Mouse (Mus musculus) MEL (cell line): ENCODE data around the gene Hsp90ab1. TPM values are rescaled to one million over a fixed set of nuclear protein-coding genes. Genes with fewer than 3 reads are reported as not detected.

Experiments used
- DNase-seq: peaks from one replicate; pipeline ENCODE4 v3.0.0; 2011; ENCODE audit warnings: low read depth, low spot score
- H3K27ac ChIP-seq: 2 replicates; pipeline ENCODE4 v1.5.1; 2012; ENCODE audit warnings: low read depth, mild to moderate bottlenecking, control low read depth, low read length, moderate library complexity; ENCODE audit not compliant: control insufficient read depth
- H3K27me3 ChIP-seq, 2 experiments: fragments of 150-350 bp in 1 of 2; sonication (generic) in 1 of 2; 2 replicates each; pipeline ENCODE4 v1.6.1; 2012; ENCODE audit warnings: low read length in 2 of 2, mild to moderate bottlenecking in 2 of 2, improper control_type of control experiment in 1 of 2, moderate library complexity in 1 of 2; ENCODE audit not compliant: insufficient read depth in 2 of 2, control insufficient read depth in 1 of 2
- H3K36me3 ChIP-seq, 2 experiments: 2 replicates each; pipeline ENCODE4 v1.6.1; 2012 to 2014; ENCODE audit warnings: low read length in 2 of 2, improper control_type of control experiment in 1 of 2, inconsistent platforms in 1 of 2, mild to moderate bottlenecking in 1 of 2; ENCODE audit not compliant: insufficient read depth in 2 of 2, control insufficient read depth in 1 of 2
- H3K4me1 ChIP-seq, 2 experiments: fragments of 150-350 bp in 1 of 2; sonication (generic) in 1 of 2; 2 replicates each; pipeline ENCODE4 v1.6.1; 2012; ENCODE audit warnings: low read length in 2 of 2, improper control_type of control experiment in 1 of 2, mild to moderate bottlenecking in 1 of 2; ENCODE audit not compliant: insufficient read depth in 2 of 2, control insufficient read depth in 1 of 2
- H3K4me3 ChIP-seq, 2 experiments: fragments of 150-350 bp in 1 of 2; sonication (generic) in 1 of 2; 2 replicates each; pipeline ENCODE4 v1.5.1; 2012; ENCODE audit warnings: low read depth in 2 of 2, low read length in 2 of 2, mild to moderate bottlenecking in 2 of 2, moderate library complexity in 2 of 2, control low read depth in 1 of 2, improper control_type of control experiment in 1 of 2; ENCODE audit not compliant: control insufficient read depth in 1 of 2, insufficient read depth in 1 of 2
- H3K79me2 ChIP-seq: 2 replicates; pipeline ENCODE4 v1.6.1; 2012; ENCODE audit warnings: mild to moderate bottlenecking, low read length, moderate library complexity; ENCODE audit not compliant: control insufficient read depth, poor library complexity, insufficient read depth
- H3K9ac ChIP-seq: 2 replicates; pipeline ENCODE4 v1.6.1; 2012; ENCODE audit warnings: low read depth, mild to moderate bottlenecking, control low read depth, low read length, moderate library complexity; ENCODE audit not compliant: control insufficient read depth, poor library complexity, severe bottlenecking
- H3K9me3 ChIP-seq: fragments of 150-350 bp; sonication (generic); replicated peaks from 2 replicates; pipeline ENCODE4 v1.6.1; 2012; ENCODE audit warnings: mild to moderate bottlenecking, low read length, improper control_type of control experiment, moderate library complexity; ENCODE audit not compliant: insufficient read depth
- CHD1 ChIP-seq: IDR thresholded peaks from 2 replicates; pipeline ENCODE4 v1.6.1; 2012; ENCODE audit warnings: low read depth, mild to moderate bottlenecking, inconsistent platforms, low read length, improper control_type of control experiment
- ELF1 ChIP-seq: IDR thresholded peaks from 2 replicates; pipeline ENCODE4 v1.6.1; 2014; ENCODE audit warnings: low read depth, mild to moderate bottlenecking, inconsistent platforms, low read length, improper control_type of control experiment, moderate library complexity
- EP300 ChIP-seq, 2 experiments: IDR thresholded peaks; 2 replicates each; pipeline ENCODE4 v1.6.1; 2011; ENCODE audit warnings: improper control_type of control experiment in 2 of 2, low read length in 2 of 2, low read depth in 1 of 2, mild to moderate bottlenecking in 1 of 2
- ETS1 ChIP-seq: IDR thresholded peaks from 2 replicates; pipeline ENCODE4 v1.6.1; 2012; ENCODE audit warnings: low read depth, mild to moderate bottlenecking, inconsistent platforms, low read length, improper control_type of control experiment, moderate library complexity
- GABPA ChIP-seq: IDR thresholded peaks from 2 replicates; pipeline ENCODE4 v1.6.1; 2012; ENCODE audit warnings: low read depth, mild to moderate bottlenecking, inconsistent platforms, low read length, improper control_type of control experiment, moderate library complexity
- GATA1 ChIP-seq: IDR thresholded peaks from 2 replicates; pipeline ENCODE4 v1.6.1; 2011; ENCODE audit warnings: low read depth, low read length, improper control_type of control experiment
- MAFK ChIP-seq: IDR thresholded peaks from 2 replicates; pipeline ENCODE4 v1.6.1; 2011; ENCODE audit warnings: low read depth, mild to moderate bottlenecking, low read length, improper control_type of control experiment, borderline replicate concordance
- MAX ChIP-seq: IDR thresholded peaks from 2 replicates; pipeline ENCODE4 v1.6.1; 2011; ENCODE audit warnings: low read length, improper control_type of control experiment
- MEF2A ChIP-seq: IDR thresholded peaks from 2 replicates; pipeline ENCODE4 v1.6.1; 2014; ENCODE audit warnings: low read depth, mild to moderate bottlenecking, inconsistent platforms, low read length, improper control_type of control experiment; ENCODE audit not compliant: poor library complexity, insufficient replicate concordance, severe bottlenecking; ENCODE audit errors: extremely low read depth
- MXI1 ChIP-seq: IDR thresholded peaks from 2 replicates; pipeline ENCODE4 v1.6.1; 2011; ENCODE audit warnings: mild to moderate bottlenecking, low read depth, low read length, improper control_type of control experiment
- MYB ChIP-seq: IDR thresholded peaks from 2 replicates; pipeline ENCODE4 v1.6.1; 2011; ENCODE audit warnings: mild to moderate bottlenecking, low read depth, low read length, improper control_type of control experiment
- NELFE ChIP-seq: IDR thresholded peaks from 2 replicates; pipeline ENCODE4 v1.6.1; 2011; ENCODE audit warnings: low read depth, low read length, improper control_type of control experiment
- POLR2AphosphoS2 ChIP-seq: IDR thresholded peaks from 2 replicates; pipeline ENCODE4 v1.6.1; 2011; ENCODE audit warnings: low read length, improper control_type of control experiment
- POLR2AphosphoS5 ChIP-seq: IDR thresholded peaks from 2 replicates; pipeline ENCODE4 v1.6.1; 2012; ENCODE audit warnings: low read depth, borderline replicate concordance, mild to moderate bottlenecking, inconsistent platforms, low read length, moderate library complexity, mixed read lengths
- RCOR1 ChIP-seq: IDR thresholded peaks from 2 replicates; pipeline ENCODE4 v1.6.1; 2012; ENCODE audit warnings: low read depth, mild to moderate bottlenecking, inconsistent platforms, low read length, improper control_type of control experiment
- TAL1 ChIP-seq: IDR thresholded peaks from 2 replicates; pipeline ENCODE4 v1.6.1; 2012; ENCODE audit warnings: mild to moderate bottlenecking, inconsistent platforms, low read length, moderate library complexity, mixed read lengths
- TBP ChIP-seq: IDR thresholded peaks from 2 replicates; pipeline ENCODE4 v1.8.0; 2011; ENCODE audit warnings: low read depth, low read length, improper control_type of control experiment
- TCF12 ChIP-seq: IDR thresholded peaks from 2 replicates; pipeline ENCODE4 v1.6.1; 2014; ENCODE audit warnings: low read depth, mild to moderate bottlenecking, inconsistent platforms, low read length, improper control_type of control experiment, moderate library complexity
- UBTF ChIP-seq: IDR thresholded peaks from 2 replicates; pipeline ENCODE4 v1.6.1; 2012; ENCODE audit warnings: low read depth, mild to moderate bottlenecking, inconsistent platforms, low read length, improper control_type of control experiment, moderate library complexity, borderline replicate concordance; ENCODE audit not compliant: insufficient read depth
- USF1 ChIP-seq: IDR thresholded peaks from 2 replicates; pipeline ENCODE4 v1.6.1; 2014; ENCODE audit warnings: low read depth, mild to moderate bottlenecking, inconsistent platforms, low read length, improper control_type of control experiment, moderate library complexity
- USF2 ChIP-seq, 2 experiments: IDR thresholded peaks; 2 replicates each; pipeline ENCODE4 v1.6.1; 2011 to 2012; ENCODE audit warnings: improper control_type of control experiment in 2 of 2, low read length in 2 of 2, borderline replicate concordance in 1 of 2, inconsistent platforms in 1 of 2, low read depth in 1 of 2, mild to moderate bottlenecking in 1 of 2; ENCODE audit not compliant: insufficient read depth in 1 of 2
- ZKSCAN1 ChIP-seq: IDR thresholded peaks from 2 replicates; pipeline ENCODE4 v1.6.1; 2012; ENCODE audit warnings: low read depth, mild to moderate bottlenecking, inconsistent platforms, low read length, improper control_type of control experiment, moderate library complexity
- ZMIZ1 ChIP-seq: IDR thresholded peaks from 2 replicates; pipeline ENCODE4 v1.6.1; 2012; ENCODE audit warnings: low read depth, mild to moderate bottlenecking, inconsistent platforms, low read length, improper control_type of control experiment, moderate library complexity
- ZNF384 ChIP-seq: IDR thresholded peaks from 2 replicates; pipeline ENCODE4 v1.6.1; 2012; ENCODE audit warnings: low read depth, mild to moderate bottlenecking, inconsistent platforms, low read length, improper control_type of control experiment
- polyA plus RNA-seq, 2 experiments: library from polyadenylated mRNA; stranded (reverse) in 1 of 2; unstranded in 1 of 2; fragments of >175 nt in 1 of 2; fragments of >200 nt in 1 of 2; gene quantifications; 2 replicates each; pipeline versions ENCODE4 v1.2.1 to v1.2.4; 2012; ENCODE audit warnings: low replicate concordance in 2 of 2, low read depth in 1 of 2; ENCODE audit not compliant: insufficient read length in 2 of 2, insufficient read depth in 1 of 2, missing spikeins in 1 of 2
- total RNA-seq: library from RNA; depleted of rRNA; stranded (reverse); fragments of 300-350 nt; gene quantifications from 2 replicates; pipeline ENCODE4 v1.2.3, GENCODE M21; 2012

Gene Hsp90ab1
- total and polyA plus RNA-seq, 3 experiments: 1,032 to 27,726 (median 4,130) TPM

- Histone ChIP-seq H3K79me2 (peaks cover 11% of the 10 kb centered on the region), H3K4me1 (peaks cover 0 to 17% of the 10 kb centered on the region in 2 experiments; a peak in 3 of 4 replicates), H3K9me3 (no peaks in the 10 kb centered on the region), H3K9ac (no peak overlapping the region)
- TF ChIP-seq EP300 (IDR thresholded peaks at IDR 0.05; ENCODE audit: low read depth in 1 of 2, low read length in 2 of 2): no peak
- TF ChIP-seq MXI1: no peak
- TF ChIP-seq USF1: no peak
- TF ChIP-seq ETS1: no peak
- TF ChIP-seq TCF12: no peak
- no peak for TF ChIP-seq ZMIZ1
- no peak for TF ChIP-seq RCOR1
- no peak for TF ChIP-seq POLR2AphosphoS2
- TF ChIP-seq MEF2A: no peak
- no peak for TF ChIP-seq NELFE
- TF ChIP-seq ELF1: no peak
- no peak for TF ChIP-seq MYB
- TF ChIP-seq TAL1: no peak
- TF ChIP-seq ZNF384: no peak
- TF ChIP-seq, all 39 proteins: peak for 0
- Histone ChIP-seq H3K36me3 (peaks cover 0 to 4% of the 10 kb centered on the region in 2 experiments; a peak in 2 of 4 replicates), H3K4me3 (no peak overlapping the region), H3K27me3 (no peaks in the 10 kb centered on the region), H3K27ac (no peak overlapping the region)
- DNase-seq: no peak
Measured at GRCm38 (mm10) chr17:45559732-45560525, 13.1 kb downstream of the Hsp90ab1 start.

DNA sequence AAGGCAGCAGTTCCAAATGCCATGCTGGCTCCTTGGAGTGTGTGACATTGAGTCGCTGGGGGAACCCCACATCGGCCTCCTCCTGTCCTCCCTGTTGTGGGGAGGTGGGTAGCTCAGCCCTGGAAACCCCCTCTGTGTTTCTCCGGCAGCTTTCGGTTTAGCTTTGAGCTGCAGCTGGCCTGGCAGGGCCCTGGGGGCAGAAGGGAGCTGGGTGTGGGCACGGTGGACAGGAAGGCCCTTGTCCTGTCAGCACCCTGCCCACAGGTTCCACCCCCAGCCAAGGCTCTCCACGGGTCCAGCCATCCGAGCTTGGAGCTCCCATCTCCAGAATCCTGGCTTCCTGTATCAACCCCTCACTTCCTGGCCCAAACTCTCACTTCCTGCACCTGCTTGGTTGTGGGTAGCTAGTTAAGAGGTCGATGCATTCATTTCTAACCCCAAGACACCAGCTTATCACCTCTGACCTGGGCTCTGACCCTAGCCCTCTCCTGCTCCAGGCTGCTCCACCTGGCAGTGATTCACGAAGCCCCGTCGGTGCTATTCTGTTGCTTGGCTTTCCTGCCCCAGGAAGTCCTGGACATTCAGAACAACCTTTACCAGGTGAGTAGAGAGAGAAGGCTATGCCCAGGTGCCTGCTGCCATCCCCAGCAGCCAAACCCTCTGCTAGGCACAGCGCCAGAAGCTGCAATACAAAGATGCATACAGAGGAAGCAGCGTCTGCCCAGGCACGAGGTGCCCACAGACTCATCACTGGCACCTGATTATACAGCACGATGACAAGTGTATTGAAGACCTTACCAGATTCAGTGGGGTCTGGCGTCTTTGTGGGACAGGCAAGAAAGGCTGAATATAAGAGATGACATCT is 14.8 kb downstream of the Hsp90ab1 start:
- TF ChIP-seq RCOR1 (no peak), ZKSCAN1 (no peak), TCF12 (no peak), POLR2AphosphoS2 (no peak), MEF2A (no peak), POLR2AphosphoS5 (no peak), USF2 (IDR thresholded peaks at IDR 0.05; ENCODE audit: borderline replicate concordance in 1 of 2, insufficient read depth in 1 of 2, low read depth in 1 of 2, low read length in 2 of 2) (no peak), GABPA (no peak), TBP (no peak), GATA1 (no peak), MAFK (no peak), CHD1 (no peak), MAX (no peak), ZNF384 (no peak), EP300 (IDR thresholded peaks at IDR 0.05; ENCODE audit: low read depth in 1 of 2, low read length in 2 of 2) (no peak), UBTF (no peak), NELFE (no peak), MYB (no peak)
- Histone ChIP-seq H3K79me2 (no peaks in the 10 kb centered on the region; the same call in 1 of the 2 replicates), H3K36me3 (peaks cover 0 to 11% of the 10 kb centered on the region in 2 experiments; a peak in 2 of 4 replicates), H3K4me1 (peaks cover 0 to 25% of the 10 kb centered on the region in 2 experiments; a peak in 3 of 4 replicates), H3K27me3 (no peaks in the 10 kb centered on the region), H3K9ac (no peak overlapping the region), H3K4me3 (no peak overlapping the region), H3K27ac (no peak overlapping the region), H3K9me3 (no peaks in the 10 kb centered on the region)
- no peak for DNase-seq
